Mouse (Mus musculus) liver, embryonic 13.5 days (tissue): ENCODE results near the gene Eif3l. TPM values are rescaled to one million over a fixed set of nuclear protein-coding genes. Genes with fewer than 3 reads are reported as not detected.

ENCODE experiments used
- ATAC-seq: fragments of 200-750 bp; cut with Nextera tagmentation; 2 replicates; pipeline ENCODE4 v1.8.0; 2017; ENCODE audit warnings: low read depth, mild to moderate bottlenecking, moderate number of reproducible peaks, moderate library complexity
- DNase-seq: peaks from one replicate; pipeline ENCODE4 v3.0.0; 2022
- H3K27ac ChIP-seq: fragments of 300-500 bp; sonication (generic); 2 replicates; pipeline ENCODE4 v1.5.1; 2015; ENCODE audit warnings: moderate library complexity, mild to moderate bottlenecking, inconsistent platforms
- H3K27me3 ChIP-seq: fragments of 300-500 bp; sonication (generic); 2 replicates; pipeline ENCODE4 v1.6.1; 2015; ENCODE audit warnings: mild to moderate bottlenecking, inconsistent platforms
- H3K36me3 ChIP-seq: fragments of 300-500 bp; sonication (generic); 2 replicates; pipeline ENCODE4 v1.6.1; 2015; ENCODE audit warnings: mild to moderate bottlenecking, inconsistent platforms
- H3K4me1 ChIP-seq: fragments of 300-500 bp; sonication (generic); replicated peaks from 2 replicates; pipeline ENCODE4 v1.6.1; 2015; ENCODE audit warnings: inconsistent platforms
- H3K4me2 ChIP-seq: fragments of 300-500 bp; sonication (generic); 2 replicates; pipeline ENCODE4 v1.6.1; 2015; ENCODE audit warnings: inconsistent platforms, mild to moderate bottlenecking, moderate library complexity
- H3K4me3 ChIP-seq: fragments of 300-500 bp; sonication (generic); replicated peaks from 2 replicates; pipeline ENCODE4 v1.5.1; 2015; ENCODE audit warnings: mild to moderate bottlenecking, inconsistent platforms
- H3K9ac ChIP-seq: fragments of 300-500 bp; sonication (generic); 2 replicates; pipeline ENCODE4 v1.6.1; 2015; ENCODE audit warnings: mild to moderate bottlenecking, inconsistent platforms
- H3K9me3 ChIP-seq: fragments of 300-500 bp; sonication (generic); replicated peaks from 2 replicates; pipeline ENCODE4 v1.6.1; 2016; ENCODE audit warnings: inconsistent platforms
- WGBS: fragments of 180-500 bp; shearing (Covaris S2); methylation state at CpG from one replicate; pipeline ENCODE4 v1.1.7; 2015; ENCODE audit not compliant: insufficient replicate concordance; 5-methylcytosine and 5-hydroxymethylcytosine counted together
- polyA plus RNA-seq: library from polyadenylated mRNA; unstranded; fragments of >200 nt; fragmentation: Nextera tagmentation; extraction: Ambion mirVana; gene quantifications from 2 replicates; pipeline ENCODE4 v1.2.1, GENCODE M21; 2015

Gene Eif3l
- polyA plus RNA-seq, 1 experiment from 2014 or later = 171 TPM

DNA sequence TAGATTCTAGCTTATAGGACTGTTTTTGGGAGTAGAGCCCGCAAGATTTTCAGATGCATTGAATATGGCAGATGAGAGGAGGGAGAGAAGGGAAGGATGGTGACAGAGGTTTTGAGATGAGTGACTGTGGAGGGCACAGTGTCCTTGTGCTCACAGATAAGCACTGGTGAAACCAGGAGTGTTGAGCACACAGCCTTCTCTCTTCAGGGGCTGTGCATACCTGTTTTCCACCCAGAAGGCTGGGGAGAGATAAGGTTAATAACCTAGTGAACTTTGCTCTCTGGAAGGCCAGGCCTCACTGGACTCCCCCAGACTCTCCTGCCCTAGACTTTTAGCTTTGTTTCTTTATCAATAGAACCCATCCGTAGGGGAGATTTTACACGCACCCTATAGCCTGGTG, 6.6 kb upstream of the Eif3l start:
- H3K27ac ChIP-seq = peak overlapping the region; percentile 89
- peak overlapping the region; percentile 22; the same call in 1 of the 2 replicates for H3K9ac ChIP-seq
- no peaks in the 10 kb centered on the region for H3K27me3 ChIP-seq
- 48% methylated on average over 3 of the region's 3 CpGs for whole genome bisulfite sequencing
- no peaks in the 10 kb centered on the region for H3K36me3 ChIP-seq
- peaks cover 64% of the 10 kb centered on the region for H3K4me1 ChIP-seq
- peak; percentile 54 for DNase-seq
- no peaks in the 10 kb centered on the region for H3K9me3 ChIP-seq
- peak overlapping the region; percentile 49 for H3K4me2 ChIP-seq
- peak; percentile 74 for ATAC-seq
- H3K4me3 ChIP-seq = no peak overlapping the region

DNA sequence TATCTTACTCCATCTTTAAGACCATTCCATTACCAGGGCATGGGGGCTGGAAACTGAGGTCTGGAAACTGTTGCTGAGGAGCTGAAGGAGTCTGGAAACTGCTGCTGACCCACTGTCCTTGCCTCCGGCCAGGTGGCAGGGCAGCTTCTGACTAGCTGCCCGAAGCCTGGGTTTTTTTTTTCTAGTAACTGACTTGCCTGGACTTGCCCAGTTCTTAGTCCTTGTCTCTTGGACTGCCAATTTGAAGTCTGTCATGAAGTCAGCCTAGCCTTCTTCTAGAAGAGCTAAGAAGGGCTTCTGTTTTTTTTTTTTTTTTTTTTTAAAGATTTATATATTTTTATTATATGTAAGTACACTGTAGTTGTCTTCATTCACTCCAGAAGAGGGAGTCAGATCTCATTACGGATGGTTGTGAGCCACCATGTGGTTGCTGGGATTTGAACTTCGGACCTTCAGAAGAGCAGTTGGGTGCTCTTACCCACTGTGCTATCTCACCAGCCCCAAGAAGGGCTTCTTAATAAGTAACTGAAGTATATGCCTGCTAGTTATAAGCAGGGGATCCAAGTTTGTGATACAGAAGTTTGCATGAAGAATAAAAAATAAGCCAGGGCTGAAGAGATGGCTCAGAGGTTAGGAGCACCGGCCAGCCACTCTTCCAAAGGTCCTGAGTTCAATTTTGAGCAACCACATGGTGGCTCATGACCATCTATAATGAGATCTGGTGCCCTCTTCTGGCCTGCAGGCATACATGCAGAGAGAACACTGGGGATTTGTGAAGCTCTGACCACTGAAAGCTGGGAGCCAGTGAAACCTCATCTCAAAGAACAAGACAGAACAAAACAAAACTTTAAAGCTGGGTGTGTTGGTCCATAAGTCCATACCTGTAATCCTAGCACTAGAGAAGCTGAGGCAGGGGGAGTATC, 3.6 kb upstream of the Eif3l start:
- Histone ChIP-seq H3K4me3 (no peak overlapping the region), H3K27ac (no peak overlapping the region), H3K36me3 (peaks cover 1% of the 10 kb centered on the region), H3K9ac (no peak overlapping the region), H3K4me2 (no peak overlapping the region), H3K9me3 (no peaks in the 10 kb centered on the region), H3K4me1 (peaks cover 59% of the 10 kb centered on the region), H3K27me3 (no peaks in the 10 kb centered on the region)
- ATAC-seq (no peak), DNase-seq (peak; percentile 44)
- 55% methylated on average over 5 of the region's 5 CpGs for WGBS

DNA sequence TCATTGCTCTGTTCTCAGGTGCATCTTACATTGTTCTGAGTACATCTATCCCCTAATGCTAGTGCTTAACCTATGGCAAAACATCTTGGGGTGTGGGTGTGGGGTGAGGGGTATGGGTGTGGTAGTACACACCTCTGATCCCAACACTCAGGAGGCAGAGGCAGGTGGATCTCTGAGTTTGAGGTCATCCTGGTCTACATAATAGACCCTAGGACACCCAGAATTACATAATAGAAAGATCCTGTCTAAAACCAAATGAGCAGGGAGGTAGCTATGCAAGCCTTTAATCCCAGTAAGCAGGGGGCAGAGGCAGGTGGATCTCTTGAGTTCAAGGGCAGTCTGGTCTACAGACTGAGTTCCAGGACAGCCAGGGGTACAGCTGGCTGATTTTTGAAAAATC, 1.2 kb upstream of the Eif3l start:
- 0 out of 2 replicates have a peak overlapping the region, but pooled peaks have one; percentile 89 for H3K9ac ChIP-seq
- H3K4me3 ChIP-seq = peak overlapping the region; percentile 91; the same call in 1 of the 2 replicates

DNA sequence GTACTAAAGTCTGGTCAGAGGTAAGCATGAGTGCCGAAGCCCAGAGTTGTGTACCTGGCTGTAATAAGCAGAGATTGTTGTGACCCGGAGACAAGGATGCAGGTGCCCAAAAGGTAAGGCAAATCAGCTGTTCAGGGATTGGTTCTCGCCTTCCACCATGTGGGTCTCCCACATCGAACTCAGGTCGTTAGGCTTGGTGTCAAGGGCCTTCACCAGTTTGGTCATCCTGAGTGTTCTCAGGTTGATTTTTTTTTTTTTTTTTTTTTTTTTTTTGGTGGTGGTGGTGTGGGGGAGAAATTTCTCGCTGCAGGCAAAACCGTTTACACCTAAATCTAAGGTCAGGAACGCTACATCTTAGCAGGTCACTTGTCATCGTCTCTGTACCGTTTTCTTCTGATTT, 533 bp upstream of the Eif3l start:
- Histone ChIP-seq H3K27ac (peak overlapping the region; percentile 90), H3K9me3 (no peaks in the 10 kb centered on the region), H3K4me1 (peaks cover 51% of the 10 kb centered on the region), H3K4me3 (peak overlapping the region; percentile 91), H3K4me2 (peak overlapping the region; percentile 93), H3K9ac (peak overlapping the region; percentile 89), H3K36me3 (peaks cover 32% of the 10 kb centered on the region), H3K27me3 (no peaks in the 10 kb centered on the region)
- DNase-seq (no peak), ATAC-seq (no peak)
- 33% methylated on average over 10 of the region's 10 CpGs for WGBS

More for the DNA sequence above, 1.2 kb upstream of the Eif3l start:
- peaks cover 58% of the 10 kb centered on the region for H3K4me1 ChIP-seq
- no peaks in the 10 kb centered on the region for H3K9me3 ChIP-seq
- H3K36me3 ChIP-seq = peaks cover 25% of the 10 kb centered on the region
- H3K27me3 ChIP-seq = no peaks in the 10 kb centered on the region
- no peak overlapping the region for H3K4me2 ChIP-seq
- DNase-seq (no peak), ATAC-seq (no peak)
- 0 out of 2 replicates have a peak overlapping the region, but pooled peaks have one; percentile 90 for H3K27ac ChIP-seq

DNA sequence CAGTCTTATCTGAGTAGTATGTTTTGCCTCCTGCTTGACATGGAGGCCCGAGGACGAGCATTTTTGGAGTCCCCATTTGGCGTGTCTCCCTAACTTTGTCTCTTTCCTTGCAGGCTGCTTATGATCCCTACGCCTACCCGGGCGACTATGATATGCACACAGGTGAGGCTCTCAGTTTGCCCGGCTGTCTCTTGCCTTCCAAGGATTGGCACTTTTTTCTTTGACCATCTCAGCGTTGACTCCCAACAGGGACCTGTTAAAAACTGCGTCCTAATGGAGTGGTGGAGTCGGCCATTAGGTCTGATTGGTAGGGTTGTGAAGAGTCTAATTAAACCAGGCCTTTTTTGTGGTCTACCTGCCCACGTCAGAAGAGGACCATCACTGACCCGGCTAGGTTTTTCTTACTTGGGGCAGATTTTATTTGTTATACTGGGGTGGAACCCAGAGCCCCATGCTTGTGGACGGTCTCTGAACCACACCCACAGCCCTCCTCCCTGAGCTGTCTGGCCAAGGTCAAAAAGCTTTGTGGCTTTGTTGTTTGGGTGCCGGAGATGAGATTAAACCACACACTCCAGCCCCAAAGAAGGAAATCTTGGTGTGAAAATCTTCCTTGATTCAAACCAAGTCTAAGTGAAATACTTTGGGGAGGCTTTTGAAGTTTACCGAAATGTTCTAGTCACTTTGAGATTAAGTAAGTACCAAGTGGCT, 833 bp downstream of the Eif3l start:
- DNase-seq (no peak), ATAC-seq (peak; percentile 16)
- Histone ChIP-seq H3K36me3 (peaks cover 44% of the 10 kb centered on the region), H3K27me3 (no peaks in the 10 kb centered on the region), H3K4me3 (peak overlapping the region; percentile 91), H3K9me3 (no peaks in the 10 kb centered on the region), H3K4me2 (peak overlapping the region; percentile 93), H3K9ac (peak overlapping the region; percentile 89), H3K27ac (peak overlapping the region; percentile 90), H3K4me1 (peaks cover 45% of the 10 kb centered on the region)
- WGBS = 17% methylated on average over 15 of the region's 15 CpGs

DNA sequence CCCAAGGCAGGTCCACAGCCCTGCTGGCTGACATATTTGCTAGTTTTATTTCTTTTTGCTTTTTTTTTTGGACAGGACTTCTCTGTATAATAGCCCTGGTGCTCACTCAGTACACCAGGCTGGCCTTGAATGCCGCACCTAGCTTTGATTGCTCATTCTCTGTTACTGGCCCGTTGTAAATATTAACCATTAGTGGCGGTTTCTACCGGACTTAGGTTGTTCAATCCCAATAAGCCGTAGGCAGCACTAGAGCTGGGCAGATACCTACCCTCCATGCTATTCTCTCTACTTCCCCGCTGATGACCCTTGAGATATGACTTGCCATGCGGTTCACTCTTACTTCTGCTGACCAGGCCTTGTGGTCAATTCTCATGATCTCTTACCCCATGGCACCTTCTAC, 4.6 kb downstream of the Eif3l start:
- Histone ChIP-seq H3K9me3 (no peaks in the 10 kb centered on the region), H3K36me3 (peaks cover 81% of the 10 kb centered on the region), H3K27me3 (no peaks in the 10 kb centered on the region), H3K4me3 (no peak overlapping the region), H3K4me1 (peaks cover 37% of the 10 kb centered on the region), H3K9ac (no peak overlapping the region), H3K27ac (no peak overlapping the region), H3K4me2 (no peak overlapping the region)
- no peak for ATAC-seq
- WGBS = 87% methylated on average over 7 of the region's 7 CpGs
- DNase-seq = no peak

DNA sequence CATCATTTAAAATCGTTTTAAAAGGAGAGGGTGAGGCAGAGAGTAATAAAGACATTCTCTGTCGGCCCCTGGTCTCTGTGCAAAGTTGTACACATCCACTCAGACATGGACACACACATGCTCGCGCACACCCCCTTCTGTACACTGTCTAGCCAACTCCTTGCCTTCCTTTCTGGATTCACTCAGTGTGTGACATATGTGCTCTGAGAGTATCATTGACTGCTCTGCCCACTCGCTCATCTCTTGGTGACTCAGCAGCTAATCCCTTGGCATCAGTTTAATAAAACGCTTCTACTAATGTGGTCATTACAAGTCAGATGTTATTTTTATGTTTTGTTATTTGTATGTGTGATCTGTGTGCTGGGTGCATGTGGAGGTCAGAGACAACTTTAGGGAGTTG, 17.3 kb downstream of the Eif3l start:
- ATAC-seq (no peak), DNase-seq (no peak)
- Histone ChIP-seq H3K9ac (no peak overlapping the region), H3K4me1 (peaks cover 12% of the 10 kb centered on the region), H3K27ac (no peak overlapping the region), H3K27me3 (no peaks in the 10 kb centered on the region), H3K4me3 (no peak overlapping the region), H3K36me3 (peaks cover 89% of the 10 kb centered on the region), H3K9me3 (no peaks in the 10 kb centered on the region), H3K4me2 (no peak overlapping the region)
- WGBS = 81% methylated on average over 6 of the region's 6 CpGs

DNA sequence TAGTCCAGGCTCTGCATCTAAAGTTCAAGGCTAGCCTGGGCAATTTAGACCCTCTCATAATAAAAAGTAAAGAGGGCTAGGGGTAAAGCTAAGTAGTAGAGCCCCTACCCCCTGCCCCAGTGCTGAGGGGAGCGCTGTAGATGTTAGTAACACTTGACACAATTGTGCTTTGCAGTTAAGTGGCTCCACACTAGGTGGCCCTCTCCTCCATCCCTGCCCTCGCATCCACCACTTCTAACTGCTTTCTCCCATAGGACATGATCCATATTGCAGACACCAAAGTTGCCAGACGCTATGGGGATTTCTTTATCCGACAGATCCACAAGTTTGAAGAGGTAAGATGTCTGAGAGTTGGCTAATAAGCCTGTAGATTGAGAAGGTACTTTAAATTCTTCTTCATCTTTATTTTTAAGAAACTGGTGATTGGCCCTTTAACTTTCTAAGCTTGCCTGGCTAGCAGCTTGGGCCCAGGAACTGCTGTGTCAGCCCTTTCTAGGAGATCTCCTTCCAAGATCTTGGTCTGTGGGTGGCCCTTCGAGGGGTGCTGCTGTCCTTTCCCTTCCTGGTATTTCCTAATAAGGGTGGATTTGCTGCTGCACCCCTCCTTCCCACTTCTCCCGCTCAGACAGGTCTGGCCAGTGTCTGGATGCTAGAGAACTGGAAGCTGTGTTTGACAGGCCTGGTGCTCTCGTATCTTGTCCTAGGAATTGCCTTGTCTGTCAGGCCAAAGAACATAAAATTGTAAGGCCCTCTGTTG, 18.3 kb downstream of the Eif3l start:
- ATAC-seq = no peak
- WGBS = 78% methylated on average over 7 of the region's 7 CpGs
- Histone ChIP-seq H3K9ac (no peak overlapping the region), H3K27ac (no peak overlapping the region), H3K4me1 (peaks cover 22% of the 10 kb centered on the region), H3K4me2 (no peak overlapping the region), H3K27me3 (no peaks in the 10 kb centered on the region), H3K36me3 (peaks cover 81% of the 10 kb centered on the region), H3K4me3 (no peak overlapping the region), H3K9me3 (no peaks in the 10 kb centered on the region)
- DNase-seq = no peak

DNA sequence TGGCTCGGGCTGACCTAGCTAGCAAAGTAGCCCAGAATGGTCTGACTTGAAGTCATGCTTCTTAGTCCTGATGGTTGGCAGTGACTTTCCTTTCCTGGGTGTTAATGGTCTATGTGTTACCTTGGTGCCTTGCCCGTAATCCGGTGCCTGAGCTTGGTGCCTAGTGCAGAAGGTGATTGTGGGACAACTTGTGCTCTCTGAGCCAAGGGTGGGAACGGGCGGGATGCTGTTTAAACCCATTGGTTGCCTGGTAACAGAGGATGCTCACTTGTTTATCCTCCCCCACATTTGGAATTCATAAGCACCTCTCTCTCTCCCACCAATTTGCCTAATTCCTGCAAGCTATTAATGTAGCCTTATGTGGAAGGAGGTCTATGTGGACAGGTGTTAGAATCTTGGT, 20.5 kb downstream of the Eif3l start:
- peaks cover 29% of the 10 kb centered on the region for H3K4me1 ChIP-seq
- WGBS = 78% methylated on average over 5 of the region's 5 CpGs
- peaks cover 59% of the 10 kb centered on the region for H3K36me3 ChIP-seq
- H3K27me3 ChIP-seq = no peaks in the 10 kb centered on the region
- no peaks in the 10 kb centered on the region for H3K9me3 ChIP-seq
- no peak overlapping the region for H3K4me3 ChIP-seq
- ATAC-seq (no peak), DNase-seq (no peak)
- no peak overlapping the region for H3K9ac ChIP-seq
- H3K27ac ChIP-seq = no peak overlapping the region
- H3K4me2 ChIP-seq = no peak overlapping the region

DNA sequence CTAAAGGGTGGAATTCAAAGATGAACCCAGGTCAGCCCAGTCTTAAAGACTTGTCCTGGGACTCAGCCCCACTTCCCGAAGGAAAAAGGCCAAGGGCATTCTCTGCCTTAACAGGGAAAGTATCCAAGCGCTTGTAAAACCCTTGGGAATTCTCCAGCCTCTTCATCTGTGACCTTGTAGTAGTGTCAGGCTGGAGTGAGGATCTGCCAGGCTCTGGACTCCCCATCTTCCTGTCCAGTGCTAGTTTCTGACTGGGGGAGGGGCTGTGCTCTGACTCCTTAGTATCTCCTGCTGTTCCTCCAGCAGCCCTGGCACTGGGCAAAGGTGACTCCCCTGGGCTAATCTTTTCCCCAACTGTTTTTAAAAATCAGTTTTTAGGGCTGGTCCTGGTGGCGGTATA, 21.6 kb downstream of the Eif3l start:
- DNase-seq = no peak

DNA sequence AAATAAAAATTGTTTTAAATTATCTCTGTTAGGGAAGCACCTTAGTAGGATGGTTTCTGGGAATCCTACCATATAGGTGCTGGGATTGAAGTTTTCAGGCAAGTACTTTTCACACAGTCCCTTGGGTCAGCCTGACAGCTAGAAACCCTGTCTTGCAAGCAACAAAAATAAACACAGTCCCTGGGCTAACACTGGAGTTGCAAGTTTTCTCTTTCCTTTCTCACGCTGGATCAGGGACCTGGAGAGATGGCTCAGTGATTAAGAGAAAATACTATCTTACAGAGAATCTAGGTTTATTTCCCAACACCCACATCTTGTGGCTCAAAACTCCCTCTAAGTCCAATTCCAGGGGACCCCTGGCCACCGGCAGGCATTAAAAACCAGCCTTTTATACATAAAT, 22.2 kb downstream of the Eif3l start:
- peak overlapping the region; percentile 11; the same call in 1 of the 2 replicates for H3K9ac ChIP-seq
- 45% methylated on average over 2 of the region's 2 CpGs for WGBS
- H3K9me3 ChIP-seq = no peaks in the 10 kb centered on the region
- H3K4me3 ChIP-seq = no peak overlapping the region
- peaks cover 29% of the 10 kb centered on the region for H3K4me1 ChIP-seq
- peaks cover 42% of the 10 kb centered on the region for H3K36me3 ChIP-seq
- no peak overlapping the region for H3K4me2 ChIP-seq
- ATAC-seq (no peak), DNase-seq (no peak)
- peak overlapping the region; percentile 47; the same call in 1 of the 2 replicates for H3K27ac ChIP-seq
- H3K27me3 ChIP-seq = no peaks in the 10 kb centered on the region

More for the DNA sequence above, 21.6 kb downstream of the Eif3l start:
- H3K4me1 ChIP-seq = peaks cover 29% of the 10 kb centered on the region
- H3K36me3 ChIP-seq = peaks cover 48% of the 10 kb centered on the region
- no peaks in the 10 kb centered on the region for H3K27me3 ChIP-seq
- ATAC-seq = no peak
- H3K9me3 ChIP-seq = no peaks in the 10 kb centered on the region
- 75% methylated on average over 3 of the region's 3 CpGs for WGBS
- no peak overlapping the region for H3K27ac ChIP-seq
- H3K4me3 ChIP-seq = no peak overlapping the region
- no peak overlapping the region for H3K4me2 ChIP-seq
- no peak overlapping the region for H3K9ac ChIP-seq
